Mouse (Mus musculus): ENCODE data around the gene Nr4a3. TPM values are rescaled to one million over a fixed set of nuclear protein-coding genes. Genes with fewer than 3 reads are reported as not detected.

Gene Nr4a3
- polyA plus RNA-seq (2014; fragmentation: Nextera tagmentation; extraction: Ambion mirVana) = 0.37 and 0.54 TPM in 2 replicates

GRCm38 (mm10) chr4:48044491-48045211 lies at the start of gene Nr4a3:
Gene Nr4a3 (plus strand): TSS chr4:48045153.
- Histone ChIP-seq H3K4me1 (ENCODE audit: control insufficient read depth, insufficient read depth, low read length) (peaks cover 19% of the 10 kb centered on the region), H3K4me2 (ENCODE audit: low read depth) (peak within 1 kb of the TSS; percentile 64), H3K27me3 (ENCODE audit: control insufficient read depth, insufficient read depth, low read length) (peaks cover 18% of the 10 kb centered on the region), H3K9ac (ENCODE audit: low read length) (peak within 1 kb of the TSS; percentile 61), H3K36me3 (ENCODE audit: control insufficient read depth, insufficient read depth, low read length) (no peaks in the 10 kb centered on the region), H3K9me3 (ENCODE audit: control insufficient read depth, low read length) (no peaks in the 10 kb centered on the region), H3K27ac (ENCODE audit: low read depth, low read length) (peak within 1 kb of the TSS; percentile 6), H3K4me3 (ENCODE audit: low read depth, low read length) (peak within 1 kb of the TSS; percentile 44)
- ATAC-seq (ENCODE audit: insufficient read depth, low FRiP score, low TSS enrichment) = peak; percentile 62
- DNase-seq (ENCODE audit: low spot score) = peak; percentile 89
- WGBS = under 1% methylated on average over 42 of the region's 54 CpGs

GRCm38 (mm10) chr4:48002969-48003368 lies 42.0 kb upstream of the Nr4a3 start:
- no peak overlapping the region for H3K4me3 ChIP-seq (ENCODE audit: low read depth, low read length)
- no peak overlapping the region for H3K9ac ChIP-seq (ENCODE audit: low read length)
- H3K4me1 ChIP-seq (ENCODE audit: control insufficient read depth, insufficient read depth, low read length) = no peaks in the 10 kb centered on the region
- H3K9me3 ChIP-seq (ENCODE audit: control insufficient read depth, low read length) = no peaks in the 10 kb centered on the region
- H3K4me2 ChIP-seq (ENCODE audit: low read depth) = no peak overlapping the region
- H3K36me3 ChIP-seq (ENCODE audit: control insufficient read depth, insufficient read depth, low read length) = no peaks in the 10 kb centered on the region
- ATAC-seq (ENCODE audit: insufficient read depth, low FRiP score, low TSS enrichment) = no peak
- WGBS = 87% methylated on average over 4 of the region's 4 CpGs
- no peak for DNase-seq (ENCODE audit: low spot score)
- H3K27ac ChIP-seq (ENCODE audit: low read depth, low read length) = no peak overlapping the region
- no peaks in the 10 kb centered on the region for H3K27me3 ChIP-seq (ENCODE audit: control insufficient read depth, insufficient read depth, low read length)

- ATAC-seq (ENCODE audit: insufficient read depth, low FRiP score, low TSS enrichment) = no peak
- no peak for DNase-seq (ENCODE audit: low spot score)
- Histone ChIP-seq H3K4me1 (ENCODE audit: control insufficient read depth, insufficient read depth, low read length) (no peaks in the 10 kb centered on the region), H3K27ac (ENCODE audit: low read depth, low read length) (no peak overlapping the region), H3K9me3 (ENCODE audit: control insufficient read depth, low read length) (no peaks in the 10 kb centered on the region), H3K27me3 (ENCODE audit: control insufficient read depth, insufficient read depth, low read length) (no peaks in the 10 kb centered on the region), H3K4me2 (ENCODE audit: low read depth) (no peak overlapping the region), H3K36me3 (ENCODE audit: control insufficient read depth, insufficient read depth, low read length) (no peaks in the 10 kb centered on the region), H3K4me3 (ENCODE audit: low read depth, low read length) (no peak overlapping the region), H3K9ac (ENCODE audit: low read length) (no peak overlapping the region)
- 88% methylated on average over 3 of the region's 3 CpGs for WGBS
Observed at GRCm38 (mm10) chr4:48003456-48003855, 41.5 kb upstream of the Nr4a3 start.

- no peak for DNase-seq (ENCODE audit: low spot score)
- WGBS = 88% methylated on average over 3 of the region's 3 CpGs
- no peaks in the 10 kb centered on the region for H3K36me3 ChIP-seq (ENCODE audit: control insufficient read depth, insufficient read depth, low read length)
- no peak overlapping the region for H3K9ac ChIP-seq (ENCODE audit: low read length)
- ATAC-seq (ENCODE audit: insufficient read depth, low FRiP score, low TSS enrichment) = no peak
- no peaks in the 10 kb centered on the region for H3K4me1 ChIP-seq (ENCODE audit: control insufficient read depth, insufficient read depth, low read length)
- H3K27me3 ChIP-seq (ENCODE audit: control insufficient read depth, insufficient read depth, low read length) = no peaks in the 10 kb centered on the region
- H3K27ac ChIP-seq (ENCODE audit: low read depth, low read length) = no peak overlapping the region
- H3K9me3 ChIP-seq (ENCODE audit: control insufficient read depth, low read length) = no peaks in the 10 kb centered on the region
- H3K4me2 ChIP-seq (ENCODE audit: low read depth) = no peak overlapping the region
- H3K4me3 ChIP-seq (ENCODE audit: low read depth, low read length) = no peak overlapping the region
Observed at GRCm38 (mm10) chr4:48006355-48006754, 38.6 kb upstream of the Nr4a3 start.

GRCm38 (mm10) chr4:48012209-48012608 lies 32.7 kb upstream of the Nr4a3 start:
- no peak overlapping the region for H3K4me3 ChIP-seq (ENCODE audit: low read depth, low read length)
- no peaks in the 10 kb centered on the region for H3K4me1 ChIP-seq (ENCODE audit: control insufficient read depth, insufficient read depth, low read length)
- H3K9me3 ChIP-seq (ENCODE audit: control insufficient read depth, low read length) = no peaks in the 10 kb centered on the region
- no peak overlapping the region for H3K9ac ChIP-seq (ENCODE audit: low read length)
- DNase-seq (ENCODE audit: low spot score) (no peak), ATAC-seq (ENCODE audit: insufficient read depth, low FRiP score, low TSS enrichment) (no peak)
- no peak overlapping the region for H3K4me2 ChIP-seq (ENCODE audit: low read depth)
- no peaks in the 10 kb centered on the region for H3K36me3 ChIP-seq (ENCODE audit: control insufficient read depth, insufficient read depth, low read length)
- H3K27me3 ChIP-seq (ENCODE audit: control insufficient read depth, insufficient read depth, low read length) = no peaks in the 10 kb centered on the region
- no peak overlapping the region for H3K27ac ChIP-seq (ENCODE audit: low read depth, low read length)
- WGBS = 93% methylated on average over 3 of the region's 3 CpGs

- Histone ChIP-seq H3K27ac (ENCODE audit: low read depth, low read length) (no peak overlapping the region), H3K27me3 (ENCODE audit: control insufficient read depth, insufficient read depth, low read length) (no peaks in the 10 kb centered on the region), H3K4me3 (ENCODE audit: low read depth, low read length) (no peak overlapping the region), H3K9ac (ENCODE audit: low read length) (no peak overlapping the region), H3K4me1 (ENCODE audit: control insufficient read depth, insufficient read depth, low read length) (no peaks in the 10 kb centered on the region), H3K4me2 (ENCODE audit: low read depth) (no peak overlapping the region), H3K9me3 (ENCODE audit: control insufficient read depth, low read length) (no peaks in the 10 kb centered on the region), H3K36me3 (ENCODE audit: control insufficient read depth, insufficient read depth, low read length) (no peaks in the 10 kb centered on the region)
- DNase-seq (ENCODE audit: low spot score) (no peak), ATAC-seq (ENCODE audit: insufficient read depth, low FRiP score, low TSS enrichment) (no peak)
- 81% methylated on average over 3 of the region's 3 CpGs for WGBS
Observed at GRCm38 (mm10) chr4:48022966-48023365, 22.0 kb upstream of the Nr4a3 start.

- 64% methylated on average over 24 of the region's 24 CpGs for WGBS
Observed at GRCm38 (mm10) chr4:48029652-48030051, 15.3 kb upstream of the Nr4a3 start.

GRCm38 (mm10) chr4:48034287-48034686 lies 10.7 kb upstream of the Nr4a3 start:
- no peak for ATAC-seq (ENCODE audit: insufficient read depth, low FRiP score, low TSS enrichment)
- WGBS = 86% methylated on average over 9 of the region's 9 CpGs
- H3K27ac ChIP-seq (ENCODE audit: low read depth, low read length) = no peak overlapping the region

More at GRCm38 (mm10) chr4:48029652-48030051, 15.3 kb upstream of the Nr4a3 start:
- Histone ChIP-seq H3K4me3 (ENCODE audit: low read depth, low read length) (no peak overlapping the region), H3K9me3 (ENCODE audit: control insufficient read depth, low read length) (no peaks in the 10 kb centered on the region), H3K27ac (ENCODE audit: low read depth, low read length) (no peak overlapping the region), H3K4me2 (ENCODE audit: low read depth) (no peak overlapping the region), H3K9ac (ENCODE audit: low read length) (no peak overlapping the region), H3K4me1 (ENCODE audit: control insufficient read depth, insufficient read depth, low read length) (no peaks in the 10 kb centered on the region), H3K27me3 (ENCODE audit: control insufficient read depth, insufficient read depth, low read length) (no peaks in the 10 kb centered on the region), H3K36me3 (ENCODE audit: control insufficient read depth, insufficient read depth, low read length) (no peaks in the 10 kb centered on the region)
- DNase-seq (ENCODE audit: low spot score) (no peak), ATAC-seq (ENCODE audit: insufficient read depth, low FRiP score, low TSS enrichment) (no peak)

GRCm38 (mm10) chr4:48037646-48038045 lies 7.3 kb upstream of the Nr4a3 start:
- no peaks in the 10 kb centered on the region for H3K9me3 ChIP-seq (ENCODE audit: control insufficient read depth, low read length)
- no peaks in the 10 kb centered on the region for H3K4me1 ChIP-seq (ENCODE audit: control insufficient read depth, insufficient read depth, low read length)
- H3K36me3 ChIP-seq (ENCODE audit: control insufficient read depth, insufficient read depth, low read length) = no peaks in the 10 kb centered on the region
- DNase-seq (ENCODE audit: low spot score) = no peak
- no peak overlapping the region for H3K9ac ChIP-seq (ENCODE audit: low read length)
- H3K4me3 ChIP-seq (ENCODE audit: low read depth, low read length) = no peak overlapping the region
- no peak for ATAC-seq (ENCODE audit: insufficient read depth, low FRiP score, low TSS enrichment)
- no peak overlapping the region for H3K4me2 ChIP-seq (ENCODE audit: low read depth)
- H3K27ac ChIP-seq (ENCODE audit: low read depth, low read length) = no peak overlapping the region
- no peaks in the 10 kb centered on the region for H3K27me3 ChIP-seq (ENCODE audit: control insufficient read depth, insufficient read depth, low read length)
- WGBS = 86% methylated on average over 4 of the region's 4 CpGs

More at GRCm38 (mm10) chr4:48034287-48034686, 10.7 kb upstream of the Nr4a3 start:
- no peak for DNase-seq (ENCODE audit: low spot score)
- H3K36me3 ChIP-seq (ENCODE audit: control insufficient read depth, insufficient read depth, low read length) = no peaks in the 10 kb centered on the region
- no peak overlapping the region for H3K4me3 ChIP-seq (ENCODE audit: low read depth, low read length)
- H3K4me2 ChIP-seq (ENCODE audit: low read depth) = no peak overlapping the region
- no peaks in the 10 kb centered on the region for H3K4me1 ChIP-seq (ENCODE audit: control insufficient read depth, insufficient read depth, low read length)
- no peaks in the 10 kb centered on the region for H3K9me3 ChIP-seq (ENCODE audit: control insufficient read depth, low read length)
- no peaks in the 10 kb centered on the region for H3K27me3 ChIP-seq (ENCODE audit: control insufficient read depth, insufficient read depth, low read length)
- no peak overlapping the region for H3K9ac ChIP-seq (ENCODE audit: low read length)
